Mouse (Mus musculus): ENCODE results near the gene Sdsl. TPM values are rescaled to one million over a fixed set of nuclear protein-coding genes. Genes with fewer than 3 reads are reported as not detected.

Gene Sdsl
- polyA plus RNA-seq, 1 experiment from 2014 or later, result 5.8 TPM

DNA sequence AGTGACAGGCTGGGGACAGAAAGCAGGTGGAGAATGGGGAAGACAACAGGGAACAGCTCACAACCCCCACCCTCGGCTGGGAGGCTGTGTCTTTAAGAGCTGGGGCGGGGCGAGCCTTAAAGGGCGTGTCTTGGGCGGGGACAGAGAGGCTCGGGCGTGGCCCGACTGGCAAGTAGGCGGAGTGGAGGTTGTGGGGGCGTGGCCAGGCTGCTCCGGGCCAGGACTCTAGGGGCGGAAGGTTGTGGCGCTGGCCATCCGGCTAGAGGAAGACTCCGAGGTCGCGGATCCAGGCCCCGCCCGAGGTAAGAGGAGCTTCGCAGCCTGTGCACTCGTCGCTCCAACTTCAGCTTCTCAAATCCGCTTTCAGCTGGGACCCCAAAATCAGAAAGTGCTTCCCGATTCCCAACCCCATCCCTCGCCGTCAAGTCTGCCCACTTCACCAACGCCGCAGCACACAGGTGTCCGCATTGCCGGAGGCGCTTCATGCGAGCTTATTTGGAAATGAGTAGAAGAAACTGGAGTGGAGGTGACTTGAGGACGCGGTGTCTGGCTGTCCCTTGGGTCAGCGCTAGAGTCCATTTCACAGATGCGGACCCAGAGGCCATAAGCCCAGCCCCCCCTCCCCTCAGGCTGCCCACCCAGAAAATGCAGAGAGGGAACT is 38.5 kb upstream of the Sdsl start, which contains the start of gene Slc8b1:
Slc8b1 (plus strand) TSS at position 187 of the 661 bp plus-strand sequence.
- 1% methylated on average over 34 of the region's 36 CpGs for WGBS
- Histone ChIP-seq H3K4me1 (replicated peaks; ENCODE audit: control insufficient read depth, insufficient read depth, low read length) (peaks cover 7% of the 10 kb centered on the region), H3K9ac (ENCODE audit: low read depth, low read length) (0 out of 2 replicates have a peak within 1 kb of the TSS, but pooled peaks have one; percentile 8), H3K27ac (ENCODE audit: low read depth, low read length) (no peak within 1 kb of the TSS), H3K27me3 (ENCODE audit: control insufficient read depth, insufficient read depth, low read length) (peaks cover 2% of the 10 kb centered on the region), H3K4me3 (ENCODE audit: low read depth, low read length) (peak within 1 kb of the TSS; percentile 42), H3K9me3 (ENCODE audit: control insufficient read depth, low read length) (no peaks in the 10 kb centered on the region), H3K36me3 (ENCODE audit: control insufficient read depth, insufficient read depth, low read length) (no peaks in the 10 kb centered on the region), H3K4me2 (replicated peaks; ENCODE audit: low read depth, low read length) (peak within 1 kb of the TSS; percentile 54)
- ATAC-seq (ENCODE audit: low FRiP score) (peak; percentile 89), DNase-seq (ENCODE audit: low spot score) (peak; percentile 95)

DNA sequence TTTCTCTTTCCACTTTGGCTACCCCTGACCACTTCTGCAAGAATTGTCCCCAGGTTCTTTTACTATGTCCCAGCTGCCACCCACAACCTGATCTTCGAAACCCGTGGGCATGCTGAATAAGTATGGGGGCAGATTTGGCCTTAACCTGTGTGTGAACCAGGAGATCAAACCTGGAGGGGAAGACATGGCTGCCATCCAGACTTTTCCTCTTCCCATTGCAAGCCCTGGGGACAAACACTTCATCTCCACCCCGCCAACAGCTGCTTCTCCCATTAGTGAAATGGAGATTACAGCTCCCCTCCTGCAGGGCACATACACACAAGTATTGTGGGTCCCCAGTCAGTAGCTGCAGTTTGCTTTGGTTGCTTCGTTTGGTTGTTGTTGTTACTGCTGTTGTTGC is 34.7 kb upstream of the Sdsl start:
- Histone ChIP-seq H3K4me3 (ENCODE audit: low read depth, low read length) (no peak overlapping the region), H3K36me3 (ENCODE audit: control insufficient read depth, insufficient read depth, low read length) (no peaks in the 10 kb centered on the region), H3K27me3 (ENCODE audit: control insufficient read depth, insufficient read depth, low read length) (peaks cover 2% of the 10 kb centered on the region), H3K4me1 (replicated peaks; ENCODE audit: control insufficient read depth, insufficient read depth, low read length) (peaks cover 6% of the 10 kb centered on the region), H3K27ac (ENCODE audit: low read depth, low read length) (no peak overlapping the region), H3K9me3 (ENCODE audit: control insufficient read depth, low read length) (no peaks in the 10 kb centered on the region), H3K4me2 (replicated peaks; ENCODE audit: low read depth, low read length) (no peak overlapping the region), H3K9ac (ENCODE audit: low read depth, low read length) (no peak overlapping the region)
- no peak for ATAC-seq (ENCODE audit: low FRiP score)
- WGBS, result 55% methylated on average over 4 of the region's 4 CpGs
- no peak for DNase-seq (ENCODE audit: low spot score)

DNA sequence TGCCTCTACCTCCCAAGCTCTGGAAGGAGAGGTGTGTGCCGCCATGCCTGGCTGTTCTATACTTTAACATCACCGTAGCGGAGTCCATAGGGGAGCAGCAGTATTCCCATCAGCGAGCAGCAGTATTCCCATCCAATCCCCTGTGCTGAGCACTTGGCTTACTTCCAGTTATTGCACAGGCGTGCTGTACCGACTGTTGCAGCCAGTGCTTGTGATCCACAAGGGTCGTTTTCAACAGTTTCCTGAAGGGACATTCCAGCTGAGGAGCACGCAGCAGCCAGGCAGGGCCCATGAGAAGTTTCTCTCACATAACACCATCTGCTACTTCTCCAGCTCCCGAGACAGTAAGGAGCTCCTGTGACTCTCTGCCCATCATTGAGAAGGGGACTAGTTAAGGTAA is 33.9 kb upstream of the Sdsl start:
- H3K36me3 ChIP-seq (ENCODE audit: control insufficient read depth, insufficient read depth, low read length), result no peaks in the 10 kb centered on the region
- DNase-seq (ENCODE audit: low spot score) (no peak), ATAC-seq (ENCODE audit: low FRiP score) (no peak)
- H3K9me3 ChIP-seq (ENCODE audit: control insufficient read depth, low read length), result no peaks in the 10 kb centered on the region
- H3K4me2 ChIP-seq (replicated peaks; ENCODE audit: low read depth, low read length), result no peak overlapping the region
- peaks cover 7% of the 10 kb centered on the region for H3K4me1 ChIP-seq (replicated peaks; ENCODE audit: control insufficient read depth, insufficient read depth, low read length)
- H3K27ac ChIP-seq (ENCODE audit: low read depth, low read length), result no peak overlapping the region
- H3K9ac ChIP-seq (ENCODE audit: low read depth, low read length), result no peak overlapping the region
- WGBS, result 76% methylated on average over 9 of the region's 9 CpGs
- H3K27me3 ChIP-seq (ENCODE audit: control insufficient read depth, insufficient read depth, low read length), result peaks cover under 1% of the 10 kb centered on the region
- H3K4me3 ChIP-seq (ENCODE audit: low read depth, low read length), result no peak overlapping the region

DNA sequence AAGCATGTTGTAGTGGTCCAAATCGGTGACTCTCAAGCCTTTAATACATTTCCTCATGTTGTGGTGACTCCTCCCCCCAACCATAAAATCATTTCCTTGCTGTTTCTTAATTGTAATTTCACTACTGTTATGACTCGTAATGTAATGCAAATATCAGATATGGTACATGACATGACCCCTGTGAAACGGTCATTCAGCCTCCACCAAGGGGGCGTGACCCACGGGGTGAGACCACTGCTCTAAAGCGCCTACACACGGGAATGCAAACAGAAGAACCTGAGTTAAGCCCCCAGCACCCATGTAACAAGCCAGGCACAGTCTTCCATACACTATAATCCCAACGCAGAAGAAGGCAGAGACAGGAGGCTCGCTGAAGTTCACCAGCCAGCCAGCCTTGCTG is 33.2 kb upstream of the Sdsl start:
- H3K27me3 ChIP-seq (ENCODE audit: control insufficient read depth, insufficient read depth, low read length), result no peaks in the 10 kb centered on the region; the same call in 1 of the 2 replicates
- H3K9ac ChIP-seq (ENCODE audit: low read depth, low read length), result no peak overlapping the region
- H3K9me3 ChIP-seq (ENCODE audit: control insufficient read depth, low read length), result no peaks in the 10 kb centered on the region
- H3K27ac ChIP-seq (ENCODE audit: low read depth, low read length), result no peak overlapping the region
- DNase-seq (ENCODE audit: low spot score) (no peak), ATAC-seq (ENCODE audit: low FRiP score) (no peak)
- no peaks in the 10 kb centered on the region for H3K36me3 ChIP-seq (ENCODE audit: control insufficient read depth, insufficient read depth, low read length)
- H3K4me2 ChIP-seq (replicated peaks; ENCODE audit: low read depth, low read length), result no peak overlapping the region; the same call in 1 of the 2 replicates
- peaks cover 4% of the 10 kb centered on the region for H3K4me1 ChIP-seq (replicated peaks; ENCODE audit: control insufficient read depth, insufficient read depth, low read length)
- WGBS, result 70% methylated on average over 9 of the region's 9 CpGs
- no peak overlapping the region for H3K4me3 ChIP-seq (ENCODE audit: low read depth, low read length)

DNA sequence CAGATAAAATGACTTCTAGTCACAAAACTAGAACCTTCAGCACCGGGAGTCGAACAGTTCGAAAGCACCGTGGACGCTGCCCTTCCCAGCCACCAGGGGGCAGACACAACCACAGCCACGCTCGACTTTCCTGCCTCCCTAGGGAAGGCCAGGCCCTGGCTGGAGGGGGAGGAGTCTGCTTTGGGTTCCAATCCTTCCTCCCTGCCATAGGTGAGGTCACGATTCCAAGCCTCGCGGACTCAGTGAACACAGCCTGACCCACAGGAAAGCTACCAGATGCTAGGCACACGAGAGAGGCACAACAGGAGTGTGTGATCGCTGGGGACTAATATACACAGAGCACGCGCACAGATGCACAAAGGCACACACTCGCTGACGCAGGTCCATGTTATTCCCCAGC is 32.8 kb upstream of the Sdsl start:
- no peak for ATAC-seq (ENCODE audit: low FRiP score)
- Histone ChIP-seq H3K27me3 (ENCODE audit: control insufficient read depth, insufficient read depth, low read length) (no peaks in the 10 kb centered on the region; the same call in 1 of the 2 replicates), H3K4me3 (ENCODE audit: low read depth, low read length) (no peak overlapping the region), H3K4me2 (replicated peaks; ENCODE audit: low read depth, low read length) (no peak overlapping the region; the same call in 1 of the 2 replicates), H3K4me1 (replicated peaks; ENCODE audit: control insufficient read depth, insufficient read depth, low read length) (peaks cover 4% of the 10 kb centered on the region), H3K36me3 (ENCODE audit: control insufficient read depth, insufficient read depth, low read length) (no peaks in the 10 kb centered on the region), H3K9me3 (ENCODE audit: control insufficient read depth, low read length) (no peaks in the 10 kb centered on the region), H3K9ac (ENCODE audit: low read depth, low read length) (no peak overlapping the region), H3K27ac (ENCODE audit: low read depth, low read length) (no peak overlapping the region)
- 24% methylated on average over 16 of the region's 16 CpGs for WGBS
- peak; percentile 82 for DNase-seq (ENCODE audit: low spot score)

DNA sequence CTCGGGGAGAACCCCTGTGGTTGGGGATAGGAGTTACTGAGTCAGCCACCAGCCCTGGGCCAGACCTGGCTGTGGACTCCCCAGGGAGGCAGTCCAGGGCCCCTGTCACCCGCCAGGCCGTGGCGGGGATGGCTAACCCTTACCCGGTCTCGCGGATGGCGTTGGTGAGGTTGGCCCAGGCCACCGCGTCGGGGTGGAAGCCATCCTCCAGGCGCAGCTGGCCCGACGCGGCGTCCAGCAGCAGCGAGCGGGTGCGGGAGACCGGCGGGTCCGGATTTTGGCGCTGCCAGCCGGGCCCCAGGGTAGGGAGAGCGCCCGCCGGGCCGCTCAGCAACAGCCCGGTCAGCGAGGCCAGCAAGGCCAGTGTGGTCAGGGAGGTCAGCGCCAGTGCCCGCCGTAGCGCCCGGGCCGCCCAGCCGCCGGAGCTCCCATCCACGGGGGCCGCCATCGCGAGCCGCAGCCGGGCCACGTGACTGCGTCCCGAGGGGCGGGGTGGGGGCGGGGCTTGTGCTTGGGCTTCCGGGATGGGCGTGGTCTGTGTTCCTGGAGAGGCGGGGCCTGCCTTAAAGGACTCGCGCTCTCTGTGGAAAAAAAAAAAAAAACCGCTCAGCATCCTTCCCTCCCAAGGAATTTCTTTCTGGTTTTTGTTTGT is 30.7 kb upstream of the Sdsl start, which contains the start of gene Plbd2:
Plbd2 (minus strand) TSS at position 482 of the 652 bp plus-strand sequence.
- Histone ChIP-seq H3K9me3 (ENCODE audit: control insufficient read depth, low read length) (no peaks in the 10 kb centered on the region), H3K36me3 (ENCODE audit: control insufficient read depth, insufficient read depth, low read length) (no peaks in the 10 kb centered on the region), H3K4me2 (replicated peaks; ENCODE audit: low read depth, low read length) (peak within 1 kb of the TSS; percentile 96), H3K9ac (ENCODE audit: low read depth, low read length) (peak within 1 kb of the TSS; percentile 90), H3K27me3 (ENCODE audit: control insufficient read depth, insufficient read depth, low read length) (no peaks in the 10 kb centered on the region), H3K27ac (ENCODE audit: low read depth, low read length) (0 out of 2 replicates have a peak within 1 kb of the TSS, but pooled peaks have one; percentile 47), H3K4me1 (replicated peaks; ENCODE audit: control insufficient read depth, insufficient read depth, low read length) (peaks cover 4% of the 10 kb centered on the region), H3K4me3 (ENCODE audit: low read depth, low read length) (peak within 1 kb of the TSS; percentile 93)
- ATAC-seq (ENCODE audit: low FRiP score), result peak; percentile 66
- peak; percentile 97 for DNase-seq (ENCODE audit: low spot score)
- under 1% methylated on average over 51 of the region's 55 CpGs for WGBS

DNA sequence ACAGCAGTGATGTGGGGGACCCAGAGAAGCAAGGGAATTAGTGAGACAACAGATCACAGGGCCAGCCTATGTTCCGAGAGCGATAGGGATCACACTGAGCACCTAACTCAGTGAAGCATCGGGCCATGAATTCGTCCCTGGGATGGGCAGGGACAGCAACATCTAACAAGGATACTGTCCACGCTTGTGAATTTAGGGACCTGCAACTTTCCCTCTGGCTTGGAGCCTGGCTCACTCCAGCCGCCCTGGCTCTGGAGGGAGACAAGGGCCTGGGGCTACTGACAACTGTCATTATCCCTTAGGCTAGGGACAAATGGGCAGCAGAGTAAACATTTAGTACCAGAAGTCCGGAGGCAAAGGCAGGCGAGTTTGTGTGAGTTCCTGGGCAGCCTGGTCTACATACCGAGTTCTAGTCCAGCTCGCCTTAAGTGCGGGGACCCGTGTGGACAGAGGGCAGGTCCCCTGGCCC is 30.1 kb upstream of the Sdsl start:
- H3K27ac ChIP-seq (ENCODE audit: low read depth, low read length), result no peak overlapping the region
- no peak for ATAC-seq (ENCODE audit: low FRiP score)
- 10% methylated on average over 12 of the region's 12 CpGs for WGBS

DNA sequence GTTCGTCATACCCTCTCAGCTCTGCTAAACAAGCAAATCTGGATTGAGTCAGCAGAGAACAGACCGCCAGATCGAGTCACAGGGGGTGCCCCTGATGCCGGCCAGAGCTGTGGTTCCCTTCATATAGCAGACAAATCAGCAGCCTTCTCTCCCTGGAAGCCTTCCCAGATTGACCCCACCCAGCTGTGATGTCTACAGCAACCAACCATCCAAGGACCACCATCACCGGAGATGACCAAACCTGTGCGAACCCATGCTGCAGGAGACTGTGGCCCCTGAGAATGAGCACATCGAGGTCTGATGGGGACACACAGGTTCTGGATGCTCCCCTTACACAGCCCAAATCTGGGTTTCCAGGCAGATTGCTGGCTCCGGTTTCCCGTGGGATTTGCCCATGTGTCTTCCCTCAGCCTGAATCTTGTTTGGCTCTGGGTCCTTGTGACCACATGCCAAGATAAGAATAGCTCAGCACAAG is 29.6 kb upstream of the Sdsl start:
- H3K4me2 ChIP-seq (replicated peaks; ENCODE audit: low read depth, low read length), result peak overlapping the region; percentile 96
- no peaks in the 10 kb centered on the region for H3K9me3 ChIP-seq (ENCODE audit: control insufficient read depth, low read length)
- no peak overlapping the region for H3K27ac ChIP-seq (ENCODE audit: low read depth, low read length)
- ATAC-seq (ENCODE audit: low FRiP score), result no peak
- no peak for DNase-seq (ENCODE audit: low spot score)
- 67% methylated on average over 9 of the region's 9 CpGs for WGBS
- no peaks in the 10 kb centered on the region for H3K36me3 ChIP-seq (ENCODE audit: control insufficient read depth, insufficient read depth, low read length)
- H3K4me1 ChIP-seq (replicated peaks; ENCODE audit: control insufficient read depth, insufficient read depth, low read length), result peaks cover 4% of the 10 kb centered on the region
- peak overlapping the region; percentile 93; the same call in 1 of the 2 replicates for H3K4me3 ChIP-seq (ENCODE audit: low read depth, low read length)
- peak overlapping the region; percentile 90 for H3K9ac ChIP-seq (ENCODE audit: low read depth, low read length)
- H3K27me3 ChIP-seq (ENCODE audit: control insufficient read depth, insufficient read depth, low read length), result no peaks in the 10 kb centered on the region

More for the DNA sequence above, 30.1 kb upstream of the Sdsl start:
- Histone ChIP-seq H3K9me3 (ENCODE audit: control insufficient read depth, low read length) (no peaks in the 10 kb centered on the region), H3K4me1 (replicated peaks; ENCODE audit: control insufficient read depth, insufficient read depth, low read length) (peaks cover 4% of the 10 kb centered on the region), H3K27me3 (ENCODE audit: control insufficient read depth, insufficient read depth, low read length) (no peaks in the 10 kb centered on the region), H3K36me3 (ENCODE audit: control insufficient read depth, insufficient read depth, low read length) (no peaks in the 10 kb centered on the region), H3K4me2 (replicated peaks; ENCODE audit: low read depth, low read length) (peak overlapping the region; percentile 96), H3K4me3 (ENCODE audit: low read depth, low read length) (peak overlapping the region; percentile 93), H3K9ac (ENCODE audit: low read depth, low read length) (peak overlapping the region; percentile 90)
- DNase-seq (ENCODE audit: low spot score), result no peak
